Mouse (Mus musculus): ENCODE results near the gene Inpp1.

- no peak for TF ChIP-seq EP300 (IDR thresholded peaks at IDR 0.05; ENCODE audit: low read depth)
- no peak for TF ChIP-seq CTCF (IDR thresholded peaks at IDR 0.05; ENCODE audit: low read depth)
Observed at GRCm38 (mm10) chr1:52846556-52846955, 29.1 kb upstream of the Inpp1 start.
